Mouse (Mus musculus): ENCODE measurements around the gene Man2a1. TPM values are rescaled to one million over a fixed set of nuclear protein-coding genes. Genes with fewer than 3 reads are reported as not detected.

Gene Man2a1
- polyA plus RNA-seq, 1 experiment from 2014 or later = 11.5 TPM

DNA sequence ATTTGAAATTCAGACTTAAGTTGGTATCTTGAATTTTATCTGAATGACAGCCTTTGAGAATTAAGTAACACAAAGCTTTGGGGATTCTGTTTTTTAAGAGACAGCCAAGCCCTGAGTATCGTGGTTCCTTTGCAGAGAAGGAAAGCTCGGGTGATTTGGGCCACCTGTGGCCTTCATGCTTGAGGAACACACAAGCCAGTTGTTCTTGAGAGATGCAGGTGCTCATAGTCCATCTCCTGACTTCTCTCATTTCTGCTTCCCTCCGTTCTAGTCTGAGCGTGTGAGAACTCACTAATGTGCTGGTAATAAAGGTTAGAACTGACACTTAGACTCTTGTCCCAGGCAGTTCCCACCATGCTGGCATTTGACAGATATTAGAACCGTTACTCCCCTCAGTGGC is 28.9 kb downstream of the Man2a1 start:
- peaks cover 59% of the 10 kb centered on the region for H3K36me3 ChIP-seq (replicated peaks; ENCODE audit: insufficient read depth, low read length)

DNA sequence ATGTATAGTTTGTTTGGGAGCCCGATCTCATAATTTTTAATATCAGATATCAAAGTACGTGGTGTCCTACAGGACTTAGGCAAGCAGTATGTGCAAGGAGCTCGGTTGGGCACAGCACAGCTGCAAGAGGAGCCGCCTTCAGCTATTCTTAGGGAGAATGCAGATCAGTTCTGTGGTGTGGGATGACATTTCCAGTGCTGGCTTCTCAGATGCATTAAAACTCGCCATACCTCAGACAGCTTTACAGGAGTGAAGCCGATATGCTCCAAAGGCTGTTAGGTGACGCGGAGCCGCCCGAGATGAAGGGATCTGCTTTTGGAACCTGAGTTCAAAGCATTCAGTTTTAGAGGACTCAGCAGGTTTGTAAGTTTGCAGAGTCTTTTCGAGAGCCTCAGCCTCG is 30.0 kb downstream of the Man2a1 start:
- ATAC-seq = no peak

More for the DNA sequence above, 28.9 kb downstream of the Man2a1 start:
- ATAC-seq (peak; percentile 19; the same call in 1 of the 2 replicates), DNase-seq (no peak)
- H3K4me1 ChIP-seq (ENCODE audit: insufficient read depth) = no peaks in the 10 kb centered on the region; the same call in 1 of the 2 replicates
- no peaks in the 10 kb centered on the region for H3K9me3 ChIP-seq (ENCODE audit: low read length)
- TF ChIP-seq EP300 (IDR thresholded peaks at IDR 0.05; ENCODE audit: low read depth) (no peak), CTCF (IDR thresholded peaks at IDR 0.05; ENCODE audit: low read depth) (no peak)
- H3K4me2 ChIP-seq (ENCODE audit: low read depth, low read length) = no peak overlapping the region
- H3K4me3 ChIP-seq (ENCODE audit: low read depth, low read length) = no peak overlapping the region
- 81% methylated on average over 5 of the region's 5 CpGs for WGBS (ENCODE audit: insufficient replicate concordance)
- no peaks in the 10 kb centered on the region for H3K27me3 ChIP-seq (ENCODE audit: insufficient read depth, low read length)
- H3K27ac ChIP-seq (ENCODE audit: low read depth) = peak overlapping the region; percentile 29; the same call in 1 of the 2 replicates
- H3K9ac ChIP-seq (replicated peaks) = no peak overlapping the region

DNA sequence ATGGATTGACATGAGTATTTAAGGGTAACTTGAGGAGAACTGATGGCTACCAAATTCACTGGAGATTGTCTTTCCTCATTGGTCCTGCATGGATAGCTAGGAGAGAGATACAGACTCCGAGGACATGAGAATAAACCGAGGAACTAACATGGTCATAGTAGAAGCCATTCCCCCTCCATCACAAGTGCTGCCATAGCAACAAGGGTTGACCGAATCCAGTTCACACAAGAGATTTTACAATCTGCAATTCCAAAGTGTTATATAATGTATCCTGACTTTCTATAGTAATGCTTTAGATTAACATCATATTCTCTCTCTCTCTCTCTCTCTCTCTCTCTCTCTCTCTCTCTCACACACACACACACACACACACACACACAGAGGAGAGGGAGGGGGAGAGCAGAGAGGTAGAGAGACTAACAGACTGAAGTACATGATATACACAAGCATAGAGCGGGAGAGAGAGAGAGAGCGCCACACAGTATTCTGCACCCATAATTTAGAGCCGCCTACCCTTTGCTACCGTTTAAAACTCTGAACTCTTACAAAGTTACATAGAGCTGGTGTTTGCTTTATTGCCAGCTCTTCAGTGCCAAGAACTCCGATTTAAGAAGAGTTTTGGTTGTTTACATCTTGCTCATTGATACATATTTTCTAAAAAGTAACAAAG is 37.5 kb downstream of the Man2a1 start:
- WGBS (ENCODE audit: insufficient replicate concordance) = 86% methylated on average over 8 of the region's 8 CpGs
- Histone ChIP-seq H3K4me1 (ENCODE audit: insufficient read depth) (no peaks in the 10 kb centered on the region), H3K27me3 (ENCODE audit: insufficient read depth, low read length) (no peaks in the 10 kb centered on the region), H3K27ac (ENCODE audit: low read depth) (no peak overlapping the region), H3K9me3 (ENCODE audit: low read length) (no peaks in the 10 kb centered on the region), H3K4me3 (ENCODE audit: low read depth, low read length) (no peak overlapping the region), H3K4me2 (ENCODE audit: low read depth, low read length) (no peak overlapping the region), H3K36me3 (replicated peaks; ENCODE audit: insufficient read depth, low read length) (peaks cover 48% of the 10 kb centered on the region), H3K9ac (replicated peaks) (no peak overlapping the region)
- ATAC-seq (no peak), DNase-seq (no peak)
- no peak for TF ChIP-seq CTCF (IDR thresholded peaks at IDR 0.05; ENCODE audit: low read depth)
- no peak for TF ChIP-seq EP300 (IDR thresholded peaks at IDR 0.05; ENCODE audit: low read depth)

More for the DNA sequence above, 30.0 kb downstream of the Man2a1 start:
- Histone ChIP-seq H3K36me3 (replicated peaks; ENCODE audit: insufficient read depth, low read length) (peaks cover 58% of the 10 kb centered on the region), H3K9ac (replicated peaks) (no peak overlapping the region), H3K4me1 (ENCODE audit: insufficient read depth) (no peaks in the 10 kb centered on the region), H3K4me2 (ENCODE audit: low read depth, low read length) (no peak overlapping the region), H3K4me3 (ENCODE audit: low read depth, low read length) (no peak overlapping the region), H3K9me3 (ENCODE audit: low read length) (no peaks in the 10 kb centered on the region), H3K27ac (ENCODE audit: low read depth) (no peak overlapping the region), H3K27me3 (ENCODE audit: insufficient read depth, low read length) (no peaks in the 10 kb centered on the region)
- no peak for TF ChIP-seq CTCF (IDR thresholded peaks at IDR 0.05; ENCODE audit: low read depth)
- TF ChIP-seq EP300 (IDR thresholded peaks at IDR 0.05; ENCODE audit: low read depth) = no peak
- 84% methylated on average over 12 of the region's 12 CpGs for WGBS (ENCODE audit: insufficient replicate concordance)
- DNase-seq = no peak

DNA sequence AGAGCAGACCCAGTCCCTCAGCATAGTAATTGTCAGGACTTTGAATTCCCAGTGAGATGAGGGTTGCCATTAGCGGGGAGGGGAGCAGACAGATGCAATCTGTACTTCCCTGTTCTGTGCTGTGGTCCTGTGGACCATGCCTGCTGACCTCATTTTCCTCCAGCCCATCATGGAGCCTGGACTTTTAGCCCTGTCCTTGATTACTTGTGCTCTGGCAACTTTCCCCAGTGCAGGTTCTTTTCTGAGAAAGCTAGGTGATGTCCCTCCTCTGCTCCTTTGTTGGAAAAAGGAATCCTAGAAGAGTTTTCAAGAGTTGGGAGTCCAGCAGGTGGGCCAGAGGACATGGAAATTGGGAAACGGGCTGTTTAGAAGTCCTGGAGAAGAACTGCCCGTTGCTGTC is 40.8 kb downstream of the Man2a1 start:
- WGBS (ENCODE audit: insufficient replicate concordance) = 78% methylated on average over 3 of the region's 3 CpGs
- 0 out of 2 replicates have a peak, but pooled peaks cover 3% of the 10 kb centered on the region for H3K4me1 ChIP-seq (ENCODE audit: insufficient read depth)
- H3K9ac ChIP-seq (replicated peaks) = no peak overlapping the region
- ATAC-seq = no peak
- H3K27ac ChIP-seq (ENCODE audit: low read depth) = no peak overlapping the region
- no peak overlapping the region for H3K4me2 ChIP-seq (ENCODE audit: low read depth, low read length)
- no peaks in the 10 kb centered on the region for H3K9me3 ChIP-seq (ENCODE audit: low read length)
- H3K27me3 ChIP-seq (ENCODE audit: insufficient read depth, low read length) = no peaks in the 10 kb centered on the region
- no peak for DNase-seq
- no peak for TF ChIP-seq EP300 (IDR thresholded peaks at IDR 0.05; ENCODE audit: low read depth)
- no peak for TF ChIP-seq CTCF (IDR thresholded peaks at IDR 0.05; ENCODE audit: low read depth)
- no peak overlapping the region for H3K4me3 ChIP-seq (ENCODE audit: low read depth, low read length)
- peaks cover 29% of the 10 kb centered on the region for H3K36me3 ChIP-seq (replicated peaks; ENCODE audit: insufficient read depth, low read length)

DNA sequence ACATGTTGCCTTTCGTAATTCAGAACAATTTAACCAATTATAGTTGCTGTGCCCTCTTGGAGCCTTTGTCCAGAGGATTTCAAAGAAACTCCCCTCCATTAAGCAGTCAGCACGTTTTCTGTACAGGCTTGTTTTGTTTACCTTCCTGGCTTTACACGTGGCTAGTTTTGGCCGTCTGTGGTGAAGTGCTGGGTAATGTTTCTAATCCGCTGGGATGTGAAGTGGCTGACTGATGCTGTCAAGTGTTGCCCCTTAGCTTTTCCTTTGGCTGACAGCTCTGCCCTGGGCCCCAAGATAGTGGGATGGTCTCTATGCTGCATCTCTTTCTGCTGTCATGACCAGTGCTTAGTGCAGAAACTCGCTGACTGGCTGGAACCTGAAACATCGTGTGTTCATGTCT is 43.1 kb downstream of the Man2a1 start:
- no peak overlapping the region for H3K4me3 ChIP-seq (ENCODE audit: low read depth, low read length)
- H3K4me2 ChIP-seq (ENCODE audit: low read depth, low read length) = no peak overlapping the region
- 0 out of 2 replicates have a peak, but pooled peaks cover 3% of the 10 kb centered on the region for H3K4me1 ChIP-seq (ENCODE audit: insufficient read depth)
- H3K36me3 ChIP-seq (replicated peaks; ENCODE audit: insufficient read depth, low read length) = peaks cover 25% of the 10 kb centered on the region
- peak overlapping the region; percentile 45; the same call in 1 of the 2 replicates for H3K27ac ChIP-seq (ENCODE audit: low read depth)
- H3K9me3 ChIP-seq (ENCODE audit: low read length) = no peaks in the 10 kb centered on the region
- H3K9ac ChIP-seq (replicated peaks) = no peak overlapping the region
- 55% methylated on average over 7 of the region's 7 CpGs for WGBS (ENCODE audit: insufficient replicate concordance)
- no peak for TF ChIP-seq CTCF (IDR thresholded peaks at IDR 0.05; ENCODE audit: low read depth)
- TF ChIP-seq EP300 (IDR thresholded peaks at IDR 0.05; ENCODE audit: low read depth) = no peak
- ATAC-seq (0 out of 2 replicates have a peak, but pooled peaks have one; percentile 29), DNase-seq (no peak)
- H3K27me3 ChIP-seq (ENCODE audit: insufficient read depth, low read length) = no peaks in the 10 kb centered on the region

DNA sequence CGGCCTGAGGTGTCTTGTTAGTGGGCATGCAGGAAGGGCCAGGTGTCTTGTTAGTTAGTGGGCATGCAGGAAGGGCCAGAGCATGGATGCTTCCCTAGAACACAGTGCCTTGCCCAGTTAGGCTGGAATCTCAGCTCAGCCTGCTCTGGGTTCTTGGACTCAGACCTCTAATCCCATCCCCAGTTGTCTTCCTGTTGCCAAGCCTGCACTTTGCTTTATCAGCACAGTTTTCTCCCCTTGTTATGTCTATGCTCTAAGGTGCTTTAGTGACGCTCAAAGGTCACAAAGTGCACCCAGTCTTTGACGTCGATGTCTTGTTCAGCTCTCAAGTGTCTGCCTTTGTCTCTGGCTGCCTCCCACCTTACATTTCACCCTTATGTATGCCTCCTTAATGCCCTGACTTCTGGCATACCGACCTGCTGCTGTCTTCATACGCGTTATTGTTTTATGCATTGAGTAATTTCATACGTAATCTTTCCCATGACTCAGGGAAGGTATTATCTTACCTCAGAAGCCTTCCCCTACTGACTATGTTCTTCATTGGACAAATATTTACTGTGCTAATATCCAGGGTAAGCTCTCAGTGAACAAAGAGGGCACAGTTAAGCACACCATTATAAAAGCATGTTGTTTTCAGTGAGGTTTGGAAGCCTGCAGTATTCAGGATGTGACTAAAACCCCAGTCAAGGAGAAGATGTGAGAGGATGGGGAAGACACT is 44.5 kb downstream of the Man2a1 start:
- Histone ChIP-seq H3K27me3 (ENCODE audit: insufficient read depth, low read length) (no peaks in the 10 kb centered on the region), H3K4me3 (ENCODE audit: low read depth, low read length) (no peak overlapping the region), H3K9ac (replicated peaks) (no peak overlapping the region), H3K36me3 (replicated peaks; ENCODE audit: insufficient read depth, low read length) (peaks cover 20% of the 10 kb centered on the region), H3K4me2 (ENCODE audit: low read depth, low read length) (no peak overlapping the region), H3K4me1 (ENCODE audit: insufficient read depth) (0 out of 2 replicates have a peak, but pooled peaks cover 3% of the 10 kb centered on the region), H3K9me3 (ENCODE audit: low read length) (no peaks in the 10 kb centered on the region), H3K27ac (ENCODE audit: low read depth) (peak overlapping the region; percentile 76)
- DNase-seq (no peak), ATAC-seq (peak; percentile 92)
- TF ChIP-seq EP300 (IDR thresholded peaks at IDR 0.05; ENCODE audit: low read depth) (peak; percentile 58; the same call in 1 of the 2 replicates), CTCF (IDR thresholded peaks at IDR 0.05; ENCODE audit: low read depth) (no peak)
- 57% methylated on average over 8 of the region's 8 CpGs for WGBS (ENCODE audit: insufficient replicate concordance)

Data from liver, postnatal 0 days (tissue).